Comparison of ENCODE assay signal across 21 mouse cellular contexts in the genomic region with DNA sequence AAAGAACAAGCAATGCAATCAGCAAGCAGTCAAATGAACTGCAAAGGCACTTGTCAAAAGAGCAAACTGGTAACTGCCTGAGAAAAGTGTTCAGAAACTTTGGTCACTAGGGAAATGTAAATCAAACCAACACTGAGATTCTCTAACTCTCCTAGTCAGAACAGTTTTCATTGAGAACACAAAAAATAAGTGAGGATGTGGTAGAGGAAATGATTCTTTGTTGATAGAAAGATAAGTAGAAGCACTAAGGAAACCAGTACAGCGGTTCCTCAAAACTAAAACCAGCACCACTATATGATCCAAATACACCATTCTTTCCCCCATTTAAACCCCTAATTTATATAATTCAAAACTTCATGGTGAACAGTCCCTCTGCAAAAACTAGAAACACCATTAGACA.
DNase-seq lines count a peak whose midpoint lies in the region; ATAC-seq lines count a peak whose summit lies in the region.
"Had no signal": no experiment of that assay in that cellular context is flagged by ENCODE, and none has a peak within 500 bp of the region (broad histone marks: within the 10 kb centered on the region; RNA-seq: fewer than 3 reads in every experiment).

No protein-coding gene starts in this region.

- peak; percentile 69 for ATAC-seq in activated CD4-positive, CD25-positive, alpha-beta regulatory T cell, adult 4 months
- ATAC-seq in cerebellum, adult (ENCODE audit: insufficient number of reproducible peaks, low FRiP score, low TSS enrichment), result no peak
- ATAC-seq: forebrain, embryonic 15.5 days; intestine, embryonic 16.5 days; Patski had no signal

- peak; percentile 2 for DNase-seq in thymus, postnatal 0 days (ENCODE audit: low spot score)
- DNase-seq in thymus, postnatal 36 days, result no peak
- peak; percentile 35 for DNase-seq in induced T-regulatory cell, adult 2 months (ENCODE audit: low read depth)
- DNase-seq in adrenal gland, postnatal 4 days (ENCODE audit: low spot score in 2 of 2), result no peak
- DNase-seq in lung, postnatal 10 days, result no peak
- no peak for DNase-seq in spleen, postnatal 14 days (ENCODE audit: low spot score in 2 of 2)
- DNase-seq: adrenal gland, adult 2 months; adrenal gland, postnatal 14 days; B cell, adult 2 months; cerebellum, adult 18-20 months; cerebellum, adult 9-10 months; cerebellum, postnatal 14 days; gastrocnemius, postnatal 10 days; gastrocnemius, postnatal 36 days; heart, adult 11 months; kidney, adult 18-20 months had no signal

Comparison
In these comparisons a context has a peak if more than half of its experiments do, and no peak if none do; other contexts are left out.
1. DNase-seq: peak in thymus, postnatal 0 days (single experiment) and induced T-regulatory cell, adult 2 months (single experiment); none in thymus, postnatal 36 days (0 of 2), adrenal gland, postnatal 4 days (0 of 2), lung, postnatal 10 days (single experiment) and spleen, postnatal 14 days (0 of 2).